Mouse (Mus musculus): Measurements from ENCODE around the gene Pnisr. TPM values are rescaled to one million over a fixed set of nuclear protein-coding genes. Genes with fewer than 3 reads are reported as not detected.

Pnisr gene
- polyA plus RNA-seq, 1 experiment from 2014 or later = 209 TPM

GRCm38 (mm10) chr4:21879565-21880220, 32.3 kb downstream of the Pnisr start, which contains the start of gene Coq3:
Gene Coq3 (plus strand): TSS chr4:21879673.
- under 1% methylated on average over 51 of the region's 51 CpGs for WGBS
- peak; percentile 96 for ATAC-seq (replicated peaks)
- Histone ChIP-seq H3K36me3 (replicated peaks) (peaks cover 7% of the 10 kb centered on the region; the same call in 1 of the 2 replicates), H3K27ac (peak within 1 kb of the TSS; percentile 94), H3K4me1 (peaks cover 5% of the 10 kb centered on the region; the same call in 1 of the 2 replicates), H3K4me3 (peak within 1 kb of the TSS; percentile 87), H3K27me3 (replicated peaks) (no peaks in the 10 kb centered on the region), H3K4me2 (peak within 1 kb of the TSS; percentile 68), H3K9me3 (no peaks in the 10 kb centered on the region), H3K9ac (peak within 1 kb of the TSS; percentile 77)

GRCm38 (mm10) chr4:21882806-21883205, 35.4 kb downstream of the Pnisr start:
- no peak overlapping the region for H3K4me2 ChIP-seq
- no peak overlapping the region for H3K9ac ChIP-seq
- no peak for ATAC-seq (replicated peaks)
- H3K36me3 ChIP-seq (replicated peaks) = no peaks in the 10 kb centered on the region
- no peaks in the 10 kb centered on the region for H3K27me3 ChIP-seq (replicated peaks)
- H3K4me3 ChIP-seq = no peak overlapping the region
- no peak overlapping the region for H3K27ac ChIP-seq
- no peaks in the 10 kb centered on the region for H3K9me3 ChIP-seq
- 95% methylated on average over 6 of the region's 6 CpGs for whole genome bisulfite sequencing
- peaks cover 5% of the 10 kb centered on the region; the same call in 1 of the 2 replicates for H3K4me1 ChIP-seq

- H3K27ac ChIP-seq = no peak overlapping the region
- H3K4me2 ChIP-seq = no peak overlapping the region
- H3K4me3 ChIP-seq = no peak overlapping the region
- no peaks in the 10 kb centered on the region for H3K9me3 ChIP-seq
- WGBS = 89% methylated on average over 8 of the region's 8 CpGs
- no peak for ATAC-seq (replicated peaks)
- no peaks in the 10 kb centered on the region for H3K36me3 ChIP-seq (replicated peaks)
- no peaks in the 10 kb centered on the region for H3K4me1 ChIP-seq
- no peak overlapping the region for H3K9ac ChIP-seq
- no peaks in the 10 kb centered on the region for H3K27me3 ChIP-seq (replicated peaks)
Observed at GRCm38 (mm10) chr4:21885831-21886230, 38.4 kb downstream of the Pnisr start.

Other genes with a start within 250 kb of the Pnisr start
- gene Prdm13, start 161.6 kb upstream of the Pnisr start, polyA plus RNA-seq (2015; fragmentation: Nextera tagmentation; extraction: Ambion mirVana) = 0.09 and 0.38 TPM in 2 replicates
- 60.5 and 63.4 TPM in 2 replicates for gene Ccnc, start 119.9 kb upstream of the Pnisr start, polyA plus RNA-seq (2015; fragmentation: Nextera tagmentation; extraction: Ambion mirVana)
- 5.9 TPM in 2 replicates for gene Usp45, start 80.4 kb upstream of the Pnisr start, polyA plus RNA-seq (2015; fragmentation: Nextera tagmentation; extraction: Ambion mirVana)
- gene Tstd3, start 80.4 kb upstream of the Pnisr start, polyA plus RNA-seq (2015; fragmentation: Nextera tagmentation; extraction: Ambion mirVana) = 25.3 and 27.8 TPM in 2 replicates
- gene Coq3, start 32.1 kb downstream of the Pnisr start, polyA plus RNA-seq (2015; fragmentation: Nextera tagmentation; extraction: Ambion mirVana) = 14.3 and 14.6 TPM in 2 replicates
- gene Faxc, start 83.7 kb downstream of the Pnisr start, polyA plus RNA-seq (2015; fragmentation: Nextera tagmentation; extraction: Ambion mirVana) = 20.7 and 22.5 TPM in 2 replicates